9 mouse cellular contexts compared by ENCODE assay signal in genomic region chr9:71166871-71167465, GRCm38 (mm10). TPM values are rescaled to one million over a fixed set of nuclear protein-coding genes. Genes with fewer than 3 reads are reported as not detected.
A peak's percentile ranks its signal among the peaks of the same experiment; 100 is the strongest.
DNase-seq lines count a peak whose midpoint lies in the region; ATAC-seq and TF ChIP-seq lines count a peak whose summit lies in the region.
"Had no signal": no experiment of that assay in that cellular context is flagged by ENCODE, and none has a peak within 500 bp of the region (broad histone marks: within the 10 kb centered on the region; RNA-seq: fewer than 3 reads in every experiment).

No protein-coding gene starts in this region.

- H3K27ac ChIP-seq in heart, embryonic 10.5 days: no peak overlapping the region
- peak overlapping the region; percentile 68 for H3K27ac ChIP-seq in forebrain, embryonic 13.5 days
- no peak overlapping the region for H3K27ac ChIP-seq in thymus, adult 2 months (ENCODE audit: control insufficient read depth, insufficient read depth, low read length)

- no peaks in the 10 kb centered on the region for H3K9me3 ChIP-seq in heart, embryonic 10.5 days
- no peaks in the 10 kb centered on the region for H3K9me3 ChIP-seq in G1E (replicated peaks)
- H3K9me3 ChIP-seq in forebrain, embryonic 13.5 days (replicated peaks): no peaks in the 10 kb centered on the region

- peaks cover 7% of the 10 kb centered on the region for H3K4me1 ChIP-seq in heart, embryonic 10.5 days
- peaks cover 59% of the 10 kb centered on the region for H3K4me1 ChIP-seq in G1E (ENCODE audit: insufficient read depth, low read depth, low read length)
- peaks cover 15% of the 10 kb centered on the region for H3K4me1 ChIP-seq in forebrain, embryonic 13.5 days
- H3K4me1 ChIP-seq in thymus, adult 2 months (replicated peaks; ENCODE audit: control insufficient read depth, insufficient read depth, low read length): peaks cover 18% of the 10 kb centered on the region

- H3K9ac ChIP-seq in forebrain, embryonic 13.5 days: no peak overlapping the region

- DNase-seq in heart, adult 18-20 months: peak; percentile 36 to 65
- no peak for DNase-seq in heart, embryonic 10.5 days (ENCODE audit: low spot score)
- no peak for DNase-seq in G1E (ENCODE audit: low spot score)
- peak; percentile 54 for DNase-seq in lung, postnatal 10 days
- DNase-seq in kidney, postnatal 14 days: no peak
- no peak for DNase-seq in right cerebral cortex, adult 18-20 months
- DNase-seq in thymus, adult 2 months: no peak
- DNase-seq: thymus, postnatal 25 days had no signal

- no peaks in the 10 kb centered on the region for H3K27me3 ChIP-seq in heart, embryonic 10.5 days (ENCODE audit: insufficient read depth, poor library complexity, severe bottlenecking)
- H3K27me3 ChIP-seq in G1E (ENCODE audit: insufficient read depth, low read length): 0 out of 2 replicates have a peak, but pooled peaks cover 2% of the 10 kb centered on the region
- H3K27me3 ChIP-seq in forebrain, embryonic 13.5 days: no peaks in the 10 kb centered on the region
- H3K27me3 ChIP-seq in thymus, adult 2 months (ENCODE audit: control insufficient read depth, insufficient read depth, low read length): no peaks in the 10 kb centered on the region

- TF ChIP-seq POLR2A in thymus, adult 2 months (IDR thresholded peaks at IDR 0.05; ENCODE audit: control insufficient read depth, extremely low read depth, insufficient read depth, low read length, poor library complexity): no peak

- ATAC-seq in G1E (ENCODE audit: extremely low read depth, insufficient number of reproducible peaks, low FRiP score, poor library complexity, severe bottlenecking): peak; percentile 23; the same call in 1 of the 2 replicates
- peak; percentile 21; the same call in 1 of the 2 replicates for ATAC-seq in forebrain, embryonic 13.5 days

- H3K4me3 ChIP-seq in heart, embryonic 10.5 days: no peak overlapping the region
- no peak overlapping the region; the same call in 1 of the 2 replicates for H3K4me3 ChIP-seq in G1E (ENCODE audit: low read depth, low read length)
- H3K4me3 ChIP-seq in forebrain, embryonic 13.5 days: no peak overlapping the region
- H3K4me3 ChIP-seq in thymus, adult 2 months (ENCODE audit: control insufficient read depth, insufficient read depth, low read length): no peak overlapping the region

- 65% methylated on average over 5 of the region's 5 CpGs for WGBS in heart, embryonic 10.5 days
- WGBS in forebrain, embryonic 13.5 days: 41% methylated on average over 5 of the region's 5 CpGs
- WGBS in thymus, adult 2 months: 59% methylated on average over 5 of the region's 5 CpGs

- no peak overlapping the region for H3K4me2 ChIP-seq in forebrain, embryonic 13.5 days

- TF ChIP-seq CTCF in G1E (IDR thresholded peaks at IDR 0.05; ENCODE audit: low read depth, low read length): no peak
- no peak for TF ChIP-seq CTCF in thymus, adult 2 months (IDR thresholded peaks at IDR 0.05; ENCODE audit: borderline replicate concordance, control insufficient read depth, extremely low read depth, insufficient read depth, low read length, poor library complexity)

- no peaks in the 10 kb centered on the region for H3K36me3 ChIP-seq in heart, embryonic 10.5 days
- H3K36me3 ChIP-seq in G1E (replicated peaks): no peaks in the 10 kb centered on the region
- no peaks in the 10 kb centered on the region for H3K36me3 ChIP-seq in forebrain, embryonic 13.5 days (ENCODE audit: poor library complexity, severe bottlenecking)
- no peaks in the 10 kb centered on the region for H3K36me3 ChIP-seq in thymus, adult 2 months (ENCODE audit: control insufficient read depth, insufficient read depth, low read length)

RNA-seq across cellular contexts. Expression of gene Aqp9, which starts 1.5 kb away (rescaled TPM):
- under 1 TPM; 0.15 to 0.17 TPM for total RNA-seq in heart, adult 18-20 months (2021)
- 0.31 TPM in 1 of 2 replicates, not detected in the other for polyA plus RNA-seq in heart, embryonic 10.5 days (2016; fragmentation: Nextera tagmentation; extraction: Ambion mirVana)
- total RNA-seq in G1E (2014; fragmentation: Nextera tagmentation): 2.8 and 4.9 TPM in 2 replicates
- total RNA-seq in G1E (2017): 1.9 and 2.2 TPM in 2 replicates
- 0.04 and 0.05 TPM in 2 replicates for polyA plus RNA-seq in G1E (2012)
- 0.45 and 0.82 TPM in 2 replicates for polyA plus RNA-seq in forebrain, embryonic 13.5 days (2015; fragmentation: Nextera tagmentation; extraction: Ambion mirVana)
- 1.2 and 1.5 TPM in 2 replicates for polyA plus RNA-seq in thymus, adult 2 months (2012; rRNA removed)

RNA-seq across cellular contexts. Expression of gene Aldh1a2, which starts 48.6 kb away (rescaled TPM):
- 1 to 10 TPM; 6.0 to 8.2 TPM for total RNA-seq in heart, adult 18-20 months (2021)
- polyA plus RNA-seq in heart, embryonic 10.5 days (2016; fragmentation: Nextera tagmentation; extraction: Ambion mirVana): 21.5 and 33.3 TPM in 2 replicates
- not detected in 2 replicates for total RNA-seq in G1E (2014; fragmentation: Nextera tagmentation)
- total RNA-seq in G1E (2017): not detected in 2 replicates
- polyA plus RNA-seq in G1E (2012): not detected in 2 replicates
- 2.4 and 2.6 TPM in 2 replicates for polyA plus RNA-seq in forebrain, embryonic 13.5 days (2015; fragmentation: Nextera tagmentation; extraction: Ambion mirVana)
- 0.82 and 2.3 TPM in 2 replicates for polyA plus RNA-seq in thymus, adult 2 months (2012; rRNA removed)

Comparison
In these comparisons a context has a peak if more than half of its experiments do, and no peak if none do; other contexts are left out.
1. DNase-seq: peak in heart, adult 18-20 months (2 of 2) and lung, postnatal 10 days (single experiment); none in heart, embryonic 10.5 days (single experiment), G1E (single experiment), kidney, postnatal 14 days (single experiment), right cerebral cortex, adult 18-20 months (single experiment) and thymus, adult 2 months (single experiment).